Mouse (Mus musculus) erythroblast, embryonic 14.5 days (primary cell): ENCODE results near the gene Lss. TPM values are rescaled to one million over a fixed set of nuclear protein-coding genes. Genes with fewer than 3 reads are reported as not detected.

Experiments
- H3K27me3 ChIP-seq: 2 replicates; pipeline ENCODE4 v1.6.1; 2012; ENCODE audit warnings: inconsistent platforms; ENCODE audit not compliant: control insufficient read depth
- H3K36me3 ChIP-seq: 2 replicates; pipeline ENCODE4 v1.6.1; 2012; ENCODE audit warnings: mild to moderate bottlenecking, inconsistent platforms; ENCODE audit not compliant: control insufficient read depth
- H3K4me1 ChIP-seq: 2 replicates; pipeline ENCODE4 v1.6.1; 2012; ENCODE audit warnings: inconsistent platforms; ENCODE audit not compliant: control insufficient read depth
- H3K4me3 ChIP-seq: replicated peaks from 2 replicates; pipeline ENCODE3; 2012; ENCODE audit warnings: moderate library complexity, mild to moderate bottlenecking, inconsistent platforms
- H3K9me3 ChIP-seq: 2 replicates; pipeline ENCODE4 v1.6.1; 2012; ENCODE audit warnings: low read length, inconsistent platforms, mixed read lengths; ENCODE audit not compliant: control insufficient read depth
- GATA1 ChIP-seq: IDR thresholded peaks from 2 replicates; pipeline ENCODE4 v1.6.1; 2012; ENCODE audit warnings: low read length, inconsistent platforms, mixed read lengths
- TAL1 ChIP-seq: IDR thresholded peaks from 3 replicates; pipeline ENCODE4 v1.6.1; 2012; ENCODE audit warnings: low read length, inconsistent platforms, mixed read lengths
- polyA plus RNA-seq: library from polyadenylated mRNA; stranded (reverse); fragments of >175 nt; gene quantifications from 2 replicates; pipeline ENCODE4 v1.2.3, GENCODE M21; 2012

Lss gene
- polyA plus RNA-seq, 1 experiment, result 0.16 TPM

- Histone ChIP-seq H3K4me3 (no peak overlapping the region), H3K36me3 (peaks cover 75% of the 10 kb centered on the region), H3K27me3 (no peaks in the 10 kb centered on the region), H3K9me3 (no peaks in the 10 kb centered on the region), H3K4me1 (no peaks in the 10 kb centered on the region)
- TF ChIP-seq TAL1, result no peak
- TF ChIP-seq GATA1, result no peak
Measured at GRCm38 (mm10) chr10:76512965-76513583, 18.3 kb upstream of the Lss start.

GRCm38 (mm10) chr10:76530922-76531321 is 466 bp upstream of the Lss start:
- H3K4me1 ChIP-seq, result peaks cover 23% of the 10 kb centered on the region

GRCm38 (mm10) chr10:76531828-76532227 is 440 bp downstream of the Lss start:
- TF ChIP-seq GATA1 (no peak), TAL1 (no peak)
- H3K9me3 ChIP-seq, result no peaks in the 10 kb centered on the region
- H3K27me3 ChIP-seq, result no peaks in the 10 kb centered on the region
- H3K4me3 ChIP-seq, result peak overlapping the region; percentile 81
- peaks cover 34% of the 10 kb centered on the region for H3K36me3 ChIP-seq
- H3K4me1 ChIP-seq, result peaks cover 23% of the 10 kb centered on the region

More at GRCm38 (mm10) chr10:76530922-76531321, 466 bp upstream of the Lss start:
- peaks cover 26% of the 10 kb centered on the region for H3K36me3 ChIP-seq
- TF ChIP-seq TAL1 (no peak), GATA1 (no peak)
- H3K27me3 ChIP-seq, result no peaks in the 10 kb centered on the region
- H3K4me3 ChIP-seq, result peak overlapping the region; percentile 81
- no peaks in the 10 kb centered on the region for H3K9me3 ChIP-seq

- TF ChIP-seq TAL1, result no peak
- TF ChIP-seq GATA1, result no peak
Measured at GRCm38 (mm10) chr10:76535526-76535925, 4.1 kb downstream of the Lss start.

GRCm38 (mm10) chr10:76537619-76538018 is 6.2 kb downstream of the Lss start:
- TF ChIP-seq TAL1, result no peak
- no peak for TF ChIP-seq GATA1
- no peaks in the 10 kb centered on the region for H3K9me3 ChIP-seq
- H3K4me3 ChIP-seq, result no peak overlapping the region
- H3K36me3 ChIP-seq, result peaks cover 89% of the 10 kb centered on the region
- no peaks in the 10 kb centered on the region for H3K27me3 ChIP-seq
- peaks cover 3% of the 10 kb centered on the region; the same call in 1 of the 2 replicates for H3K4me1 ChIP-seq

More at GRCm38 (mm10) chr10:76535526-76535925, 4.1 kb downstream of the Lss start:
- Histone ChIP-seq H3K9me3 (no peaks in the 10 kb centered on the region), H3K4me3 (no peak overlapping the region), H3K4me1 (peaks cover 21% of the 10 kb centered on the region), H3K27me3 (no peaks in the 10 kb centered on the region), H3K36me3 (peaks cover 68% of the 10 kb centered on the region)

- Histone ChIP-seq H3K36me3 (peaks cover 95% of the 10 kb centered on the region), H3K4me1 (no peaks in the 10 kb centered on the region)
Measured at GRCm38 (mm10) chr10:76541336-76542085, 10.1 kb downstream of the Lss start.

GRCm38 (mm10) chr10:76542636-76543375 is 11.4 kb downstream of the Lss start:
- H3K4me3 ChIP-seq, result no peak overlapping the region
- H3K36me3 ChIP-seq, result peaks cover 96% of the 10 kb centered on the region
- H3K4me1 ChIP-seq, result no peaks in the 10 kb centered on the region
- TF ChIP-seq GATA1 (no peak), TAL1 (no peak)
- H3K27me3 ChIP-seq, result no peaks in the 10 kb centered on the region
- no peaks in the 10 kb centered on the region for H3K9me3 ChIP-seq

More at GRCm38 (mm10) chr10:76541336-76542085, 10.1 kb downstream of the Lss start:
- Histone ChIP-seq H3K4me3 (no peak overlapping the region), H3K27me3 (no peaks in the 10 kb centered on the region), H3K9me3 (no peaks in the 10 kb centered on the region)
- TF ChIP-seq GATA1 (no peak), TAL1 (no peak)

- Histone ChIP-seq H3K4me1 (no peaks in the 10 kb centered on the region), H3K4me3 (no peak overlapping the region), H3K27me3 (no peaks in the 10 kb centered on the region), H3K9me3 (no peaks in the 10 kb centered on the region), H3K36me3 (peaks cover 96% of the 10 kb centered on the region)
- TF ChIP-seq GATA1 (no peak), TAL1 (no peak)
Measured at GRCm38 (mm10) chr10:76546566-76546965, 15.2 kb downstream of the Lss start.

GRCm38 (mm10) chr10:76548218-76548617 is 16.8 kb downstream of the Lss start:
- TF ChIP-seq TAL1, result no peak
- TF ChIP-seq GATA1, result no peak
- Histone ChIP-seq H3K4me1 (no peaks in the 10 kb centered on the region), H3K27me3 (no peaks in the 10 kb centered on the region), H3K36me3 (peaks cover 97% of the 10 kb centered on the region), H3K4me3 (no peak overlapping the region), H3K9me3 (no peaks in the 10 kb centered on the region)
